Mouse (Mus musculus) testis, postnatal 10 days (tissue): ENCODE results near the gene Rps28.
"Not testable (repeated sequence)": the region's sequence is repeated elsewhere in the genome, so short reads cannot be mapped to it uniquely, and the experiment has no call there.

Experiments
- DNase-seq: peaks from one replicate; pipeline ENCODE4 v3.0.0; 2021; ENCODE audit warnings: low spot score

Gene Rps28

GRCm38 (mm10) chr17:33824084-33824996 is at the start of gene Rps28, which contains the start of gene Ndufa7:
Gene Rps28 (minus strand): TSS chr17:33824562.
Gene Ndufa7 (plus strand): TSS chr17:33824572.
- peak; percentile 98 for DNase-seq

GRCm38 (mm10) chr17:33873537-33873936 is 49.2 kb upstream of the Rps28 start, which contains the start of gene Gm7029:
Gene Gm7029 (plus strand): TSS chr17:33873837.
- not testable (repeated sequence) for DNase-seq

GRCm38 (mm10) chr17:33865330-33866030 is 41.1 kb upstream of the Rps28 start:
- peak; percentile 59 for DNase-seq

DNA sequence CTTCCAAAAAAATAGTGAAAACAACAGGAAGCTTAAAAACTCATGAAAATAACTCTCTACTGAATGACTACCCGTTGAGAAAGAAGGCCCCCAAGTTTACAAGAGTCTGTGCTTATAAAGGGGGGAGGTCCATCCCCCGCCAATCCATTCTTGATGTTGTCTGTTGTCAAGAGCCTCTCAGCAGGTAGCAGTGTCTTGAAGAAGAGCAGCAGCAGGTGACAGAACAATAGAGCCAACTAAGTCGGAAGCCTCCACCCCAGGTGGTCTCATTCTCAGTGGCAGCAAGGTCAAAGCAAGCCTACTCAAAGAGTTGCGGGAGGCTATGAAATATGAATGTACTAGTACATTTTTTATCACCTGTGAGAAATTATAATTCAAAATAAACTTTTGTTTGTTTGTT is 33.5 kb upstream of the Rps28 start:
- no peak for DNase-seq

DNA sequence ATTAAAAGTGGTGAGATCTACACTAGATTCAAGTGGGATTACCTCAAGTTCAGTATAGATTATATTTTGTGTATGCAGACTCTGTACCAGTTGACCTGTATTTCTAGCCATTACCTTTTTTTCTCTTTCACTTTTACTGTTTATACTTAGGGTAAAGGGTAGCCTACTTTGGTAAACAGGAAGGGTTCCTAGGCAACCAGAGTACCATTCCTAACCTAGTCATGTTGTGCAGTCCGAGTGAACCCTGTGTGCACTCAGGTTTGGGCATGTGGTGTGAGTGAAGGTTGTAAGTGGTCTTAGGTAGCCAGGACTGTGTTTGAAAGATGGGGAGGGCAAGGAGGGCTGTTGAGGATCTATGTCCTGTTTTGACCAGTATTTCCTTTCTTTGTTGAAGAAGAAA is 27.0 kb upstream of the Rps28 start:
- DNase-seq: no peak

GRCm38 (mm10) chr17:33848139-33848538 is 23.8 kb upstream of the Rps28 start:
- DNase-seq: no peak

DNA sequence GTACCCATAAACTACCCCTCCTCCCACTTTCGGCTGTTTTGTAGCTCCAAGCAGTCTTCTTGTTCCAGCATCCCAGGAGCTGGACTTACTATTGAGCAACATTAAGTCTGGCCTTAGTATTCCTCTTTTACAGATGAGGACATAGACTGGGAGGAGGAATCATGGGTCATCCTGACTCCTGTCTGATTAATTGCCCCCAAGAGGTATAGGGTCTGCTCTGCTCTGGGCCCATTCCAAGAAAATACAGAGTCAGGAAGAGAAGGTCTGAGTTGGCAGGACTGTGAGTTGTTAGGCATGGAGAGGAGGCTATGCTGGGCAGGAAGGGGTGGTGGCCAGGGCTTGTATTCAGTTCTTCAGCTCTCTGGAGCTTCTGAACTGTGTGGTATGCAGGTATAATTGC is 19.8 kb upstream of the Rps28 start:
- no peak for DNase-seq

DNA sequence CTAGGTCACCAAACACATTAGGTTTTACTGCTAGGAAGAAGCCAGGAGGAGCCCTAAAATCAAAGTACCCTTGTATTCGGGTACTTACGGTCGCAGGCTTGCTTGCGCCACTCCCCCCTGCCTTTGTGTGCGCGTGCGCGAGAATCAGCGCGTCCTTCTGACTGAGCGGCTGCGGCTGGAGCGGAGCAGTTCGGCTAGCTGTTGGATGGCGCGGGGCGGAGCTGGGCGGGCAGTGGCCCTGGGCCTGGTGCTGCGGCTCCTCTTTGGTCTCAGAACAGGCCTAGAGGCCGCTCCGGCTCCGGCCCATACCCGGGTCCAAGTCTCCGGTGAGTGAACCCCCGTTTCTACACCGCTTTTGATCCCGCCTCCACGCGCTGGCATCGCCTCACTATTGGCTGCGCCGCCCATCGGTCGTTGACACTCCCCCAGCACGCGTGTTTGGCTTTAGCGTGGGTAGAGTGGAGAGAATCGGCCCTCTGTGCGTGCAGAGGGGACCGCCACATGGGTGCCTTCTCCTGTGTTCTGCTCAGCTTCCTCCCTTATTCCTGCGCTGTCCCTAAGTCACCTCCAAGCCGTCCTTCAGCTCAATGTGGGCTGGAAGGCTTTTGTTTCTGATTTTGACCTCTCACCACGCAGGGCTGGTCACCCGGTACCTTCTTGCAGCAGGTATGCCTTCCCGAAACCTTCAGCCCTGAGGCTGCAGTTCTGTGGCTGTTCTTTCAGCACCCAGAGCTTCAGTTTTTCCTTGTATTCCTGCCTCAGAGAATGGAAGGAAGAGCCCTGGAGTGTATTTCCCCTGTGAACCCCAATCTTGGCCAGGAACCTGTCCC is 18.8 kb upstream of the Rps28 start, which contains the start of gene Cd320:
TSS of gene Cd320 (plus strand) at position 126 of the 830 bp plus-strand sequence.
- DNase-seq: peak; percentile 93

- DNase-seq: no peak
Observed at GRCm38 (mm10) chr17:33829561-33829960, 5.2 kb upstream of the Rps28 start.

GRCm38 (mm10) chr17:33828892-33829291 is 4.5 kb upstream of the Rps28 start:
- DNase-seq: no peak

- DNase-seq: peak; percentile 76
Observed at GRCm38 (mm10) chr17:33826850-33827249, 2.5 kb upstream of the Rps28 start.

- no peak for DNase-seq
Observed at GRCm38 (mm10) chr17:33825462-33825861, 1.1 kb upstream of the Rps28 start.

DNA sequence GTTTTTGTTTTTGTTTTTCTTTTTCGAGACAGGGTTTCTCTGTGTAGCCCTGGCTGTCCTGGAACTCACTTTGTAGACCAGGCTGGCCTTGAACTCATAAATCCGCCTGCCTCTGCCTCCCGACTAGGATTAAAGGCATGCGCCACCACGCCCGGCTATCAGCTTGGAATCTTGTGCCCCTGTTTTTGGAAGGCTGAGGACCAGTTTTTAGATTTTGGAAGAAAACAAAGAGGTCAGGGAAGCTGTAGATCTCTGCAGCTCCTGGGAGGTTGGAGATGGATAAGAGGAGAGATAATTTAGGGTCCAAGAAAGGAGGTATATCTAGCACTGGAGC is 602 bp upstream of the Rps28 start:
- DNase-seq: not testable (repeated sequence)

GRCm38 (mm10) chr17:33823171-33823570 is 1.2 kb downstream of the Rps28 start:
- not testable (repeated sequence) for DNase-seq

DNA sequence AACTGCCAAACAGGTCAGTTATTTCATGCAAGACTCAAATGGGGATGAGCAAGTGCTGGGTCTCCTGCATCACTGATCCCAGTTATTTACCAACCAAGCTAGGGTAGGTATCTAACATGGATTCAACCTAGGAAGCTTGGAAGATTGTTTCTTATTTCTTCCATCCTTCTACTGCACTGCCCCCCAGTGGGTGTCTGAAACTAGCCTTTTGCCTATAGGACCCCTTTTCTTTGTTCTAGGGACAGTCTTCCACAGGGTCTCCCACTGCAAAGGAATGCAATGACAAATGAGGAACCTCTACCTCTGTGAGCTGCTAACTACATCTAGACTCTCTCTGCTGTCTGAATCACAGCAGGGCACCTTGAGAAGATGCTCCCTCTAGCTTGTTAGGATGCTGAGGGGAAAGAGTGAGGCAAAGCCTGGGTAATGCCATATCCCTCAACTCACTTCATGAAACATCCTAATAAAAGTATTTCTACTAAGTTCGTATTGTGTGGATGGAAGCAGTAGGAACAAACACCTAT is 1.9 kb downstream of the Rps28 start:
- DNase-seq: no peak

GRCm38 (mm10) chr17:33817969-33818643 is 6.3 kb downstream of the Rps28 start:
- DNase-seq: no peak

GRCm38 (mm10) chr17:33817184-33817968 is 7.0 kb downstream of the Rps28 start:
- DNase-seq: peak; percentile 89

DNA sequence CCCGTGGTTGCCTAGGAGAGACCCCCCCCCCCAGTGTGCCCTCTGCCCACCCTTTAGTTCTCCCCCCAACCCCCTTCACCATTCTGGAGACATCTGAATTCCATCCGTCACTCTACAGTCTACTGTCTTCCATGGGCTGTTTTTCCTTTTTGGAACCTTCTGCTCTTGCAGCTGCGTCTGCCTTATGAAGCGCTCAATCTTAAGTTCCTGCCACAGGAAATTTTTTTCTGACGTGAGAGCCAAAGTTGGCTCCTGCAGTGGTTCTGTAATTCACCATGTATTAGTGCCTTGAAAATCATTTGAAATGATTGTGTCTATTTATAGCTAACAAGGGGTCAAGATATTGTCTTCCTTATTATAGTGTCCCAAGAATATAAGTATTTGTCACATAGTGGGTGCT is 7.8 kb downstream of the Rps28 start:
- no peak for DNase-seq

DNA sequence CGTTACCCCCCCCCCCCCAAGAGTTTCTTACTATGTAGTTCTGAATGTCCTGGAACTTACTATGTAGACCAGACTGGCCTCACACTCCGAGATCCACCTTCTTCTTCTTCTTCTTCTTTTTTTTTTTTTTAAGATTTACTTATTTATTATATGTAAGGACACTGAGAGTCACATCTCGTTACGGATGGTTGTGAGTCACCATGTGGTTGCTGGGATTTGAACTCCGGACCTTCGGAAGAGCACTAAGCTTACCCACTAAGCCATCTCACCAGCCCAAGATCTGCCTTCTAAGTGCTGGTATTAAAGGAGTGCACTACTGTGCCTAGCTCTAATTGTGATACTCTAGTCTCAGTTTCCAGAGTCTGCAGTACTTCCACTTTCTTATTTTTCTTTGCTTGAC is 9.0 kb downstream of the Rps28 start:
- no peak for DNase-seq

GRCm38 (mm10) chr17:33812990-33813389 is 11.4 kb downstream of the Rps28 start:
- peak; percentile 67 for DNase-seq
